Mouse (Mus musculus): ENCODE measurements around the gene Uqcr10. TPM values are rescaled to one million over a fixed set of nuclear protein-coding genes. Genes with fewer than 3 reads are reported as not detected.
"Not testable (repeated sequence)": the region's sequence is repeated elsewhere in the genome, so short reads cannot be mapped to it uniquely, and the experiment has no call there.

Gene Uqcr10
- polyA plus RNA-seq, 1 experiment from 2014 or later = 1,267 TPM

DNA sequence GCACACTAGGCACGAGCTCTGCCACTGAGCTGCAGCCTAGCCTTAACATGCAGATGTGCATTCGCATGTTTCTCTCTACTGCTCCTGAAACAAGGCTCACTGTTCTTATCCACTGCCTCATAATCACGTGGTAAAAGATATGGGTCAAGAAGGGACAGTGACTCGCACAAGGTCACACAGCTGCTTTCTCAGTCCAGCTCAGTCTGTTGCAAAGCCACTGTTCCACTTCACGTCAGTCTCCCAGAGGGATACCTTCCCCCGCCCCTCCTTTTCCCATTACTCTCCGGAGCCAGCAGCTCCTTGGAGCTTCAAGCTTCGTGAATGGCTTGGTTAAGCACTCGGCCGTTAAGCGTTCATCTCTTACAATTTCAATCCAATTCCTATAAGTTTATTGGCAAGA, 16.3 kb upstream of the Uqcr10 start:
- 0 out of 2 replicates have a peak, but pooled peaks cover 4% of the 10 kb centered on the region for H3K36me3 ChIP-seq (ENCODE audit: control insufficient read depth, insufficient read depth, low read length)
- H3K9ac ChIP-seq (ENCODE audit: low read depth, low read length) = no peak overlapping the region
- no peak overlapping the region for H3K4me3 ChIP-seq (ENCODE audit: low read length)
- H3K9me3 ChIP-seq (ENCODE audit: control insufficient read depth, low read length) = no peaks in the 10 kb centered on the region
- no peak for ATAC-seq
- no peaks in the 10 kb centered on the region for H3K27me3 ChIP-seq (replicated peaks; ENCODE audit: control insufficient read depth, insufficient read depth, low read length)
- peaks cover 14% of the 10 kb centered on the region; the same call in 1 of the 2 replicates for H3K4me1 ChIP-seq (ENCODE audit: control insufficient read depth, insufficient read depth, low read length)
- 69% methylated on average over 11 of the region's 11 CpGs for WGBS
- H3K27ac ChIP-seq (ENCODE audit: low read length) = no peak overlapping the region
- H3K4me2 ChIP-seq (ENCODE audit: low read depth, low read length) = no peak overlapping the region

DNA sequence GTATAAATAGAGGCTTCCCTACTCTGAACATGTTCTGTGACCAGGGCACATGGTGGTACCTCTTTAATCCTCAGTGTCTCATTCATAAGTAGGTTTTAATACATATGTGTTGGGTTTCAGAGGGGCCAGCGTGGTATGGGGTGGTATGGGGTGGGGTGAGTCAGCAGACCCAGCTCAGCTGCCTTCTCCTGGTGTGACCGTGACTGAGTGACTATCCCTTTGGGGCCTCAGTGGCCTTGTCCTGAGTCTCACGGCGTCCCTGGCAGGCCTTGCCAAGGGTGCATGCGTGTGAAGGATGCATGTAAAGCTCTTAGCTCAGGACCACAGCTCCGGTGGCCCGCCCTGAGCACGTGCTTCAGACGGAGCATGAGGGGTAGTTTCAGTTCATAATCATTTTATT, 15.8 kb upstream of the Uqcr10 start:
- Histone ChIP-seq H3K4me3 (ENCODE audit: low read length) (no peak overlapping the region), H3K4me1 (ENCODE audit: control insufficient read depth, insufficient read depth, low read length) (peaks cover 14% of the 10 kb centered on the region; the same call in 1 of the 2 replicates), H3K36me3 (ENCODE audit: control insufficient read depth, insufficient read depth, low read length) (0 out of 2 replicates have a peak, but pooled peaks cover 4% of the 10 kb centered on the region), H3K9ac (ENCODE audit: low read depth, low read length) (no peak overlapping the region), H3K27ac (ENCODE audit: low read length) (no peak overlapping the region), H3K9me3 (ENCODE audit: control insufficient read depth, low read length) (no peaks in the 10 kb centered on the region), H3K4me2 (ENCODE audit: low read depth, low read length) (no peak overlapping the region), H3K27me3 (replicated peaks; ENCODE audit: control insufficient read depth, insufficient read depth, low read length) (no peaks in the 10 kb centered on the region)
- ATAC-seq = no peak
- WGBS = 90% methylated on average over 9 of the region's 9 CpGs

DNA sequence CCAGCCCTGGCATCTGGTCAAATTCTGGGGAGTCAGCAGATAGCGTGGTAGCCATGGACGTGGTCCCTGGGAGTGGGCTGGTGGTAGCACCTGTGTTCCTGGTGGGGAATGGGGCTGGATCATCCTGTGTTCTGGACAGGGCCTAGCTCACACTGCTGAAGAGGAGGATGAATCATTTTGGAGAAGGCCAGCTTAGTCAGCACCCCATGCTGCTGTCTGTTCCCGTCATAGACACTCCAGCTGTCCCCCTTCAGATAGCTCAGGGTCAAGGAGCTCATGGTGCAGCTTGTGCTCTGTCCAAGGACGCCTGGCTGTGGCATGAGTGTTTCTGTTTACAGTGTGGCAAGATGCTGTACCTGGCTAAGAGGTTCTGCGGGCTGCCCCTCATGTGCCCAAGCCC, 14.4 kb upstream of the Uqcr10 start:
- H3K36me3 ChIP-seq (ENCODE audit: control insufficient read depth, insufficient read depth, low read length) = 0 out of 2 replicates have a peak, but pooled peaks cover 4% of the 10 kb centered on the region
- WGBS = 67% methylated on average over 5 of the region's 5 CpGs
- H3K4me2 ChIP-seq (ENCODE audit: low read depth, low read length) = no peak overlapping the region
- no peak for ATAC-seq
- no peak overlapping the region for H3K27ac ChIP-seq (ENCODE audit: low read length)
- no peaks in the 10 kb centered on the region for H3K27me3 ChIP-seq (replicated peaks; ENCODE audit: control insufficient read depth, insufficient read depth, low read length)
- no peaks in the 10 kb centered on the region for H3K9me3 ChIP-seq (ENCODE audit: control insufficient read depth, low read length)
- H3K4me3 ChIP-seq (ENCODE audit: low read length) = no peak overlapping the region
- no peak overlapping the region for H3K9ac ChIP-seq (ENCODE audit: low read depth, low read length)
- peaks cover 14% of the 10 kb centered on the region; the same call in 1 of the 2 replicates for H3K4me1 ChIP-seq (ENCODE audit: control insufficient read depth, insufficient read depth, low read length)

DNA sequence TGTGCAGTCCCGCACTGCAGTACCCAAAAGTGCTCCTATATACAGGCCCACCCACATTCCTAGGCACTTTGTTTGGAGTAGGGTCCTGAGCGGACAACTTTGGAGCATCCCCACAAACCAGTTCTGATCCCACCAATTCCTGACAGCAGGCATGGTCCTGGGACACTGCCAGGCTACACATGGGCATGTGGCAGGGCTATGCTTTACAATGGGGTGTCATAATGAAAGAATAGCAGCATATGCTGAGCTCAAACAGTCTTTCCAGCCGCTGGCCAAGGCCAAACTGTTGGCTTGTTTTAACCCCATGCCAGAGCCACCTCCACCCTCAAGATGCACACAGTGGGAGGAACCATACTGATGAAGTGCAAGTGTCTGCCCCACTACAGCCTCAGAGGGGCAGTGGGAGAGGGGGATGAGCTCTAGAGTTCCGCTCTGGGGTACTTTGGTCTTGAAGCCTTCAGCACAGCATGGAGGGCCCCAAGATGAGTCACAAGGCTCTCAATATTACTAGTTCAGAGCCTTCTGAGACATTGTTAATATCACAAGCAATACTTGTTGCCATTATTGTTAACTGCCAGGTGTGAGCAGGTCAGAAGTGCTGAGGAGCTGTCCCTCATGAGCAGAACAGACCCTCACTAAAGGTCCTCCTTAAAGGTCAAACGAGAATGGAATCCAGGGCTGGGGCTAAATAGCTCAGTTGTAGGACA, 12.5 kb upstream of the Uqcr10 start:
- Histone ChIP-seq H3K4me1 (ENCODE audit: control insufficient read depth, insufficient read depth, low read length) (peaks cover 6% of the 10 kb centered on the region; the same call in 1 of the 2 replicates), H3K9me3 (ENCODE audit: control insufficient read depth, low read length) (no peaks in the 10 kb centered on the region), H3K4me2 (ENCODE audit: low read depth, low read length) (no peak overlapping the region), H3K27ac (ENCODE audit: low read length) (no peak overlapping the region), H3K9ac (ENCODE audit: low read depth, low read length) (no peak overlapping the region), H3K36me3 (ENCODE audit: control insufficient read depth, insufficient read depth, low read length) (no peaks in the 10 kb centered on the region), H3K4me3 (ENCODE audit: low read length) (no peak overlapping the region), H3K27me3 (replicated peaks; ENCODE audit: control insufficient read depth, insufficient read depth, low read length) (no peaks in the 10 kb centered on the region)
- ATAC-seq = no peak
- WGBS = 84% methylated on average over 5 of the region's 5 CpGs

DNA sequence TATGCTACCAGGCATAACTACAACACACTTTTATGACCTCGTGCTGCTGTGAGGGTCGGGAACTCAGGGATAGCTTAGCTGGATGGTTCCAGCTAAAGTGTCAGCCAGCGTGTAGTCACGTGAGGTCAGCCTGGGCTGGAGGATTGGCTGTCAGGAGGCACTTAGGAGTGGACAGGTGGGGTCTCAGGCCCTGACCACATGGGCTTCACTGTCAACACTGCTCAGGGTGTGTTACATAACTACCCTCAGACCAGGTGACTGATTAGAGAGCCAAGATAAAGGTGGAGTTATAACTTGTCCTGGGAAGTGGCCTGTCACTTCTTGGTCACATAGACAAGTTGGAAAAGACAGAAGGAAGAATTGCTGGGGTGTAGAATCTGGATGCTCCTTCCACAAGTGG, 11.5 kb upstream of the Uqcr10 start:
- Histone ChIP-seq H3K9ac (ENCODE audit: low read depth, low read length) (no peak overlapping the region), H3K36me3 (ENCODE audit: control insufficient read depth, insufficient read depth, low read length) (no peaks in the 10 kb centered on the region), H3K4me2 (ENCODE audit: low read depth, low read length) (no peak overlapping the region), H3K9me3 (ENCODE audit: control insufficient read depth, low read length) (no peaks in the 10 kb centered on the region), H3K27ac (ENCODE audit: low read length) (0 out of 2 replicates have a peak overlapping the region, but pooled peaks have one; percentile 8), H3K27me3 (replicated peaks; ENCODE audit: control insufficient read depth, insufficient read depth, low read length) (no peaks in the 10 kb centered on the region), H3K4me1 (ENCODE audit: control insufficient read depth, insufficient read depth, low read length) (no peaks in the 10 kb centered on the region), H3K4me3 (ENCODE audit: low read length) (no peak overlapping the region)
- WGBS = 67% methylated on average over 4 of the region's 4 CpGs
- ATAC-seq = peak; percentile 66

DNA sequence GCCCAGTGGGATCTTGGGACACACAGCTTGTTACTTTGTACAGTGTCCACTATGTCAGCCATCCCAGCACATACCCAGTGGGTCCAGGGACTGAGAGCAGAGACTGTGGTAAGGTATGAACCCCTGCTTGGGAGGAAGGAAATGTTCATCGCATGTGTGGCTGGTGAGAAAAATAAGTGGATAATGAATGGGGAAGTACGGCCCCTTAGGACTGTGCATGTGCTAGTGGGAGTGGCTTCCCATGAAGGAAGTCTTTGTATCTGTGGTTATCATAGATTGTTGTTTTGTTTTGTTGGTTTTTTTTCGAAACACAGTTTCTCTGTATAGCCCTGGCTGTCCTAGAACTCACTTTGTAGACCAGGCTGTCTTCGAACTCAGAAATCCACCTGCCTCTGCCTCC, 10.6 kb upstream of the Uqcr10 start:
- Histone ChIP-seq H3K27me3 (replicated peaks; ENCODE audit: control insufficient read depth, insufficient read depth, low read length) (no peaks in the 10 kb centered on the region), H3K27ac (ENCODE audit: low read length) (no peak overlapping the region), H3K4me2 (ENCODE audit: low read depth, low read length) (no peak overlapping the region), H3K9me3 (ENCODE audit: control insufficient read depth, low read length) (no peaks in the 10 kb centered on the region), H3K4me3 (ENCODE audit: low read length) (no peak overlapping the region), H3K9ac (ENCODE audit: low read depth, low read length) (no peak overlapping the region), H3K36me3 (ENCODE audit: control insufficient read depth, insufficient read depth, low read length) (no peaks in the 10 kb centered on the region), H3K4me1 (ENCODE audit: control insufficient read depth, insufficient read depth, low read length) (no peaks in the 10 kb centered on the region)
- WGBS = 81% methylated on average over 4 of the region's 4 CpGs
- ATAC-seq = no peak

DNA sequence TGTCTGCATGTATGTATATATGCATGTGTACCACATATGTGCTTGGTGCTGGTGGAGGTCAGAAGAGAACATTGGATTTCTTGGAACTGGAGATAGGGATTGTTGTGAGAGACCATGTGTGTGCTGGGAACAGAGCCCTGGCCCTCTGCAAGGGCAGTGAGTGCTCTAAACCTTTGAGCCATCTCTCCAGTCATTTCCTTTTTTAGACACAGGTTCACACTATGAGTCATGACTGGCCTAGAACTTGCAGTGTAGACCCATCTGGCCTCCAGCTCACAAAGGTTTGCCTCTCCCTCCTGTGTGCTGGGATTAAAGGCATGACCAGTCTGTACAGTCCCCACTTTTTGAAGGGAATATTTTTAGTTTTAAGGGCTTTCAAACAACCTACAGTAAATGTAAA, 8.7 kb upstream of the Uqcr10 start:
- no peak overlapping the region for H3K27ac ChIP-seq (ENCODE audit: low read length)
- no peaks in the 10 kb centered on the region for H3K36me3 ChIP-seq (ENCODE audit: control insufficient read depth, insufficient read depth, low read length)
- no peaks in the 10 kb centered on the region for H3K4me1 ChIP-seq (ENCODE audit: control insufficient read depth, insufficient read depth, low read length)
- H3K9me3 ChIP-seq (ENCODE audit: control insufficient read depth, low read length) = no peaks in the 10 kb centered on the region
- no peak overlapping the region for H3K4me3 ChIP-seq (ENCODE audit: low read length)
- H3K9ac ChIP-seq (ENCODE audit: low read depth, low read length) = no peak overlapping the region
- no peak for ATAC-seq
- H3K27me3 ChIP-seq (replicated peaks; ENCODE audit: control insufficient read depth, insufficient read depth, low read length) = no peaks in the 10 kb centered on the region
- no peak overlapping the region for H3K4me2 ChIP-seq (ENCODE audit: low read depth, low read length)

DNA sequence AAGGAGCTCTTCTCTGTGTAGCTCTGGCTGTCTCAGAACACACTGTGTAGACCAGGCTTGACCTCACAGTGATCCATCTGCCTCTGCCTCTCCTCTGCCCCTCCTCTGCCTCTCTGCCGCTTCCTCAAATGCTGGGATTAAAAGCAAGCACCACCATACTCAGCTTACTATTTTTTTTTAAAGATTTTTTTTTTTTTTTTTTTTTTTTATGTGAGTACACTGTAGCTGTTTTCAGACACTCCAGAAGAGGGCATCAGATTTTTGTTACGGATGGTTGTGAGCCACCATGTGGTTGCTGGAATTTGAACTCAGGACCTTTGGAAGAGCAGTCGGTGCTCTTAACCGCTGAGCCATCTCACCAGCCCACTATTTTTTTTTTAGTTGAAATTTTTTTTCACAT, 6.0 kb upstream of the Uqcr10 start:
- not testable (repeated sequence) for H3K9ac ChIP-seq (ENCODE audit: low read depth, low read length); H3K27me3 ChIP-seq (replicated peaks; ENCODE audit: control insufficient read depth, insufficient read depth, low read length); H3K4me1 ChIP-seq (ENCODE audit: control insufficient read depth, insufficient read depth, low read length); H3K9me3 ChIP-seq (ENCODE audit: control insufficient read depth, low read length); ATAC-seq; H3K4me2 ChIP-seq (ENCODE audit: low read depth, low read length); H3K27ac ChIP-seq (ENCODE audit: low read length); H3K36me3 ChIP-seq (ENCODE audit: control insufficient read depth, insufficient read depth, low read length); H3K4me3 ChIP-seq (ENCODE audit: low read length)
- 90% methylated on average over 4 of the region's 4 CpGs for WGBS

DNA sequence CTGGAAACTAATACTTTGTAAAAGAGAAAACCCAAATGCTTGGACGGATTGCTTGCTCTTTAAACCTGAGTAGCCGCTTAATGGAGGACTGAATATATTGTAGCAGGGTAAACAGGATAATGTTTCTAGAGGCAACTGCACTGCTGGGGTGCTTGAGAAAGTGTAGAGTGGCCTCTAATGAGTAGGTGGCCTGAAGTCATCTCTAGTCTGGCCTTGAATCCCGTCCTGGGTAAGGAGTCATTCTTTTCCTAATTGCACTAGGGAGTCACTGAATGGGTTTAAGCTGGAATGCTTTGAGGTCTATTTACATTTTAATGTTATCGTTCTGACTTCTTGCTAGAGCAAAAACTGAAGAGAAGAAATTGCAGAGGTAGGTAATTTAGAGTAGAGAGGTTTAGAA, 1.0 kb upstream of the Uqcr10 start:
- Histone ChIP-seq H3K9me3 (ENCODE audit: control insufficient read depth, low read length) (no peaks in the 10 kb centered on the region), H3K4me1 (ENCODE audit: control insufficient read depth, insufficient read depth, low read length) (peaks cover 12% of the 10 kb centered on the region), H3K27ac (ENCODE audit: low read length) (no peak overlapping the region), H3K9ac (ENCODE audit: low read depth, low read length) (peak overlapping the region; percentile 69), H3K4me3 (ENCODE audit: low read length) (peak overlapping the region; percentile 86), H3K27me3 (replicated peaks; ENCODE audit: control insufficient read depth, insufficient read depth, low read length) (no peaks in the 10 kb centered on the region), H3K36me3 (ENCODE audit: control insufficient read depth, insufficient read depth, low read length) (peaks cover 5% of the 10 kb centered on the region; the same call in 1 of the 2 replicates), H3K4me2 (ENCODE audit: low read depth, low read length) (peak overlapping the region; percentile 46)
- no peak for ATAC-seq
- WGBS = 8% methylated on average over 4 of the region's 4 CpGs

DNA sequence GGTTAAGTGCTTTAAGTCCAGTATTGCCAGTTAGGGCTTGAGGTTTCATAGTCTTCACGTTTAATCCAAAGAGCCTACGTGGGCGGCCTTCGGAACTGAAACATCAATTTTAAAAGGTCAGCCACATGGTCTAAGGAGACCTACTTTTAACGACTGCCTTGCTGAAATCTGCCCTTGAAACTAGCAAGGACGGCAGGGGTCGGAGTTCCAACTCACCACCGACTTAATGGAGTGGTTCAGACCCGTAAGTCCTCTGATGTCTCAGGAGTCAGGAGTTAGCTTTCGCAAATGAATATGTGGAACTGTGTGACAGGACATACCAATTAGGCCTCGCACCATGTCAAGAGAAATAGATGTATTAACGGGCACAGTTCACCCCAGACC, 462 bp downstream of the Uqcr10 start:
- peak; percentile 10 for ATAC-seq

More for the DNA sequence above, 462 bp downstream of the Uqcr10 start:
- no peaks in the 10 kb centered on the region for H3K9me3 ChIP-seq (ENCODE audit: control insufficient read depth, low read length)
- H3K27ac ChIP-seq (ENCODE audit: low read length) = peak overlapping the region; percentile 85
- peaks cover 12% of the 10 kb centered on the region for H3K4me1 ChIP-seq (ENCODE audit: control insufficient read depth, insufficient read depth, low read length)
- 3% methylated on average over 12 of the region's 12 CpGs for WGBS
- peak overlapping the region; percentile 94 for H3K9ac ChIP-seq (ENCODE audit: low read depth, low read length)
- H3K4me3 ChIP-seq (ENCODE audit: low read length) = peak overlapping the region; percentile 86
- no peaks in the 10 kb centered on the region for H3K27me3 ChIP-seq (replicated peaks; ENCODE audit: control insufficient read depth, insufficient read depth, low read length)
- peaks cover 5% of the 10 kb centered on the region; the same call in 1 of the 2 replicates for H3K36me3 ChIP-seq (ENCODE audit: control insufficient read depth, insufficient read depth, low read length)
- H3K4me2 ChIP-seq (ENCODE audit: low read depth, low read length) = peak overlapping the region; percentile 83

All from intestine, embryonic 16.5 days (tissue).